Comparison of ENCODE assay signal across 34 mouse cellular contexts in genomic region chr14:41151220-41151898, GRCm38 (mm10). TPM values are rescaled to one million over a fixed set of nuclear protein-coding genes. Genes with fewer than 3 reads are reported as not detected.
DNase-seq lines count a peak whose midpoint lies in the region; ATAC-seq and TF ChIP-seq lines count a peak whose summit lies in the region.
"Had no signal": no experiment of that assay in that cellular context is flagged by ENCODE, and none has a peak within 500 bp of the region (broad histone marks: within the 10 kb centered on the region; RNA-seq: fewer than 3 reads in every experiment).

Gene Mbl1, plus strand, starts transcription at chr14:41151458.

- H3K27ac ChIP-seq in kidney, adult 2 months (ENCODE audit: insufficient read depth, low read depth, low read length), result no peak within 1 kb of the TSS
- H3K27ac ChIP-seq in kidney, embryonic 14.5 days (ENCODE audit: low read depth, low read length), result no peak within 1 kb of the TSS
- H3K27ac ChIP-seq in liver, embryonic 12.5 days, result peak within 1 kb of the TSS; percentile 63
- H3K27ac ChIP-seq: embryonic facial prominence, embryonic 15.5 days; forebrain, embryonic 10.5 days; heart, embryonic 15.5 days; hindbrain, embryonic 13.5 days; kidney, postnatal 0 days; left cerebral cortex, adult 2 months; stomach, embryonic 15.5 days had no signal

- H3K4me2 ChIP-seq in kidney, embryonic 14.5 days (replicated peaks; ENCODE audit: low read depth, low read length), result no peak within 1 kb of the TSS
- peak within 1 kb of the TSS; percentile 24 for H3K4me2 ChIP-seq in liver, embryonic 12.5 days
- H3K4me2 ChIP-seq: embryonic facial prominence, embryonic 15.5 days; heart, embryonic 15.5 days; hindbrain, embryonic 13.5 days; stomach, embryonic 15.5 days had no signal

- no peak within 1 kb of the TSS for H3K4me3 ChIP-seq in kidney, adult 2 months (ENCODE audit: insufficient read depth, low read depth, low read length)
- H3K4me3 ChIP-seq in kidney, embryonic 14.5 days (ENCODE audit: low read length), result no peak within 1 kb of the TSS
- H3K4me3 ChIP-seq in liver, embryonic 12.5 days, result no peak within 1 kb of the TSS
- H3K4me3 ChIP-seq: embryonic facial prominence, embryonic 15.5 days; forebrain, embryonic 10.5 days; heart, embryonic 15.5 days; hindbrain, embryonic 13.5 days; left cerebral cortex, adult 2 months; stomach, embryonic 15.5 days had no signal

- no peak for DNase-seq in adrenal gland, postnatal 10 days
- no peak for DNase-seq in adrenal gland, postnatal 4 days (ENCODE audit: low spot score in 2 of 2)
- DNase-seq in kidney, adult 2 months, result peak; percentile 78
- DNase-seq in yolk sac, embryonic 10.5 days (ENCODE audit: low spot score), result peak; percentile 50
- DNase-seq in right cerebral cortex, postnatal 10 days (ENCODE audit: low spot score in 2 of 2), result no peak
- no peak for DNase-seq in layer of hippocampus, adult 9-10 months (ENCODE audit: low spot score)
- DNase-seq: adrenal gland, postnatal 25 days; cerebellum, adult 9-10 months; forebrain, postnatal 0 days; gastrocnemius, postnatal 36 days; heart, postnatal 36 days; layer of hippocampus, adult 9-11 months; lung, postnatal 4 days; midbrain, embryonic 14.5 days; retina, postnatal 1 day; right cerebral cortex, postnatal 4 days; thymus, postnatal 25 days had no signal

- no peak for TF ChIP-seq POLR2A in kidney, adult 2 months (IDR thresholded peaks at IDR 0.05; ENCODE audit: low read depth, low read length)

- WGBS in kidney, adult 2 months, result 73% methylated on average over 7 of the region's 7 CpGs
- 85% methylated on average over 7 of the region's 7 CpGs for WGBS in kidney, embryonic 14.5 days
- WGBS in liver, embryonic 12.5 days (ENCODE audit: insufficient replicate concordance), result 62% methylated on average over 7 of the region's 7 CpGs

- no peak for TF ChIP-seq CTCF in kidney, adult 2 months (conservative IDR thresholded peaks at IDR 0.05; ENCODE audit: insufficient read depth, insufficient read length, low read depth, low read length)

- no peaks in the 10 kb centered on the region for H3K36me3 ChIP-seq in kidney, adult 2 months (ENCODE audit: control insufficient read depth, insufficient read depth, low read length)
- no peaks in the 10 kb centered on the region for H3K36me3 ChIP-seq in kidney, embryonic 14.5 days (ENCODE audit: control insufficient read depth, insufficient read depth, low read length)
- H3K36me3 ChIP-seq in liver, embryonic 12.5 days, result no peaks in the 10 kb centered on the region
- H3K36me3 ChIP-seq: embryonic facial prominence, embryonic 15.5 days; forebrain, embryonic 10.5 days; heart, embryonic 15.5 days; hindbrain, embryonic 13.5 days; stomach, embryonic 15.5 days had no signal

- no peak for ATAC-seq in kidney, embryonic 14.5 days (ENCODE audit: low FRiP score, low TSS enrichment)
- peak; percentile 68 for ATAC-seq in liver, embryonic 12.5 days
- ATAC-seq: activated CD4-positive, CD25-positive, alpha-beta regulatory T cell, adult 4 months; forebrain, postnatal 0 days had no signal

- no peak within 1 kb of the TSS for H3K9ac ChIP-seq in kidney, embryonic 14.5 days (ENCODE audit: low read depth, low read length)
- H3K9ac ChIP-seq in liver, embryonic 12.5 days, result no peak within 1 kb of the TSS
- H3K9ac ChIP-seq: embryonic facial prominence, embryonic 15.5 days; forebrain, postnatal 0 days; heart, embryonic 15.5 days; hindbrain, embryonic 13.5 days; stomach, embryonic 15.5 days had no signal

- no peaks in the 10 kb centered on the region for H3K27me3 ChIP-seq in kidney, adult 2 months (replicated peaks; ENCODE audit: control insufficient read depth, insufficient read depth, low read length)
- no peaks in the 10 kb centered on the region for H3K27me3 ChIP-seq in kidney, embryonic 14.5 days (ENCODE audit: control insufficient read depth, insufficient read depth, low read length)
- no peaks in the 10 kb centered on the region for H3K27me3 ChIP-seq in liver, embryonic 12.5 days (replicated peaks)
- H3K27me3 ChIP-seq: embryonic facial prominence, embryonic 15.5 days; heart, embryonic 15.5 days; hindbrain, embryonic 13.5 days; stomach, embryonic 15.5 days had no signal

- no peaks in the 10 kb centered on the region for H3K4me1 ChIP-seq in kidney, adult 2 months (ENCODE audit: control insufficient read depth, insufficient read depth, low read length)
- no peaks in the 10 kb centered on the region for H3K4me1 ChIP-seq in kidney, embryonic 14.5 days (ENCODE audit: control insufficient read depth, insufficient read depth, low read length)
- H3K4me1 ChIP-seq in liver, embryonic 12.5 days, result no peaks in the 10 kb centered on the region
- H3K4me1 ChIP-seq: embryonic facial prominence, embryonic 15.5 days; forebrain, embryonic 10.5 days; heart, embryonic 15.5 days; hindbrain, embryonic 13.5 days; stomach, embryonic 15.5 days had no signal

- H3K9me3 ChIP-seq in kidney, embryonic 14.5 days (ENCODE audit: control insufficient read depth, low read length), result no peaks in the 10 kb centered on the region
- H3K9me3 ChIP-seq in liver, embryonic 12.5 days (replicated peaks), result no peaks in the 10 kb centered on the region
- H3K9me3 ChIP-seq: embryonic facial prominence, embryonic 15.5 days; forebrain, embryonic 10.5 days; heart, embryonic 15.5 days; hindbrain, embryonic 13.5 days; stomach, embryonic 15.5 days had no signal

RNA-seq across cellular contexts. Expression of gene Mbl1, which starts in this region (rescaled TPM):
- total RNA-seq in adrenal gland, postnatal 10 days (2021), result 10 to 100 TPM; 13.2 to 31.6 TPM
- total RNA-seq in adrenal gland, postnatal 4 days (2021), result 10 to 100 TPM in 1 of 2 experiments, under 1 TPM in 1; 0.36 to 12.9 TPM
- 1.2 TPM in 2 replicates for polyA plus RNA-seq in kidney, adult 2 months (2012; rRNA removed)
- not detected in 2 replicates for polyA plus RNA-seq in kidney, embryonic 14.5 days (2014; fragmentation: Nextera tagmentation; extraction: Ambion mirVana)
- 9.2 and 9.9 TPM in 2 replicates for polyA plus RNA-seq in liver, embryonic 12.5 days (2016; fragmentation: Nextera tagmentation; extraction: Ambion mirVana)
- total RNA-seq: adrenal gland, postnatal 25 days; common myeloid progenitor, adult 5-6 weeks; forebrain, postnatal 0 days; gastrocnemius, adult 18-20 months; gastrocnemius, postnatal 36 days; heart, adult 8-10 months; heart, postnatal 36 days; left cerebral cortex, adult 2 months; left cerebral cortex, postnatal 36 days; megakaryocyte-erythroid progenitor cell, adult 5-6 weeks had no signal
- polyA plus RNA-seq: activated CD4-positive, CD25-positive, alpha-beta regulatory T cell, adult 4 months; embryonic facial prominence, embryonic 15.5 days; forebrain, embryonic 10.5 days; forebrain, postnatal 0 days; heart, embryonic 15.5 days; hindbrain, embryonic 13.5 days; kidney, postnatal 0 days; limb, embryonic 14.5 days; midbrain, embryonic 14.5 days; neural tube, embryonic 11.5 days had no signal

Comparison
In these comparisons a context has a peak if more than half of its experiments do, and no peak if none do; other contexts are left out.
1. DNase-seq: peak in kidney, adult 2 months (single experiment) and yolk sac, embryonic 10.5 days (single experiment); none in adrenal gland, postnatal 10 days (single experiment), adrenal gland, postnatal 4 days (0 of 2), right cerebral cortex, postnatal 10 days (0 of 2) and layer of hippocampus, adult 9-10 months (single experiment).